In genomic region chr7:49601191-49601975, GRCm38 (mm10) we compare ENCODE assay signal across 8 mouse cellular contexts. TPM values are rescaled to one million over a fixed set of nuclear protein-coding genes. Genes with fewer than 3 reads are reported as not detected.
DNase-seq lines count a peak whose midpoint lies in the region; ATAC-seq lines count a peak whose summit lies in the region.

No protein-coding gene starts in this region.

- peak; percentile 75 for ATAC-seq in forebrain, embryonic 16.5 days

- H3K9ac ChIP-seq in forebrain, embryonic 16.5 days (replicated peaks; ENCODE audit: low read depth, low read length), result no peak overlapping the region

- no peaks in the 10 kb centered on the region for H3K4me1 ChIP-seq in forebrain, embryonic 16.5 days (replicated peaks; ENCODE audit: control insufficient read depth, insufficient read depth, low read length)
- no peaks in the 10 kb centered on the region for H3K4me1 ChIP-seq in midbrain, embryonic 10.5 days

- no peaks in the 10 kb centered on the region for H3K9me3 ChIP-seq in forebrain, embryonic 16.5 days (ENCODE audit: control insufficient read depth, low read length)
- H3K9me3 ChIP-seq in midbrain, embryonic 10.5 days (replicated peaks), result no peaks in the 10 kb centered on the region

- no peak overlapping the region for H3K4me2 ChIP-seq in forebrain, embryonic 16.5 days (ENCODE audit: low read length)

- peaks cover 2% of the 10 kb centered on the region; the same call in 1 of the 2 replicates for H3K36me3 ChIP-seq in forebrain, embryonic 16.5 days (ENCODE audit: control insufficient read depth, insufficient read depth)
- peaks cover 54% of the 10 kb centered on the region for H3K36me3 ChIP-seq in midbrain, embryonic 10.5 days

- no peak overlapping the region for H3K4me3 ChIP-seq in forebrain, embryonic 16.5 days (replicated peaks; ENCODE audit: low read length)
- H3K4me3 ChIP-seq in midbrain, embryonic 10.5 days, result no peak overlapping the region

- no peaks in the 10 kb centered on the region for H3K27me3 ChIP-seq in forebrain, embryonic 16.5 days (replicated peaks; ENCODE audit: control insufficient read depth, insufficient read depth, low read length)
- no peaks in the 10 kb centered on the region for H3K27me3 ChIP-seq in midbrain, embryonic 10.5 days (ENCODE audit: low read depth, poor library complexity, severe bottlenecking)

- 50% methylated on average over 13 of the region's 13 CpGs for WGBS in forebrain, embryonic 16.5 days
- 64% methylated on average over 13 of the region's 13 CpGs for WGBS in midbrain, embryonic 10.5 days

- no peak overlapping the region for H3K27ac ChIP-seq in forebrain, embryonic 16.5 days (ENCODE audit: low read length)
- H3K27ac ChIP-seq in midbrain, embryonic 10.5 days (replicated peaks), result no peak overlapping the region

- DNase-seq in R1 (ENCODE audit: low read depth, low spot score) (peak; percentile 78), MN1 (ENCODE audit: low spot score) (no peak)
- peak; percentile 51 for DNase-seq in cerebellum, adult 11 months
- DNase-seq in hindlimb bud, embryonic 11.5 days (ENCODE audit: extremely low spot score, low read depth, low spot score), result peak; percentile 50
- peak; percentile 55 to 91 for DNase-seq in left cerebral cortex, adult 9 months (ENCODE audit: low spot score in 2 of 2)
- peak; percentile 74 for DNase-seq in midbrain, embryonic 10.5 days (ENCODE audit: low spot score)
- DNase-seq in skeletal muscle tissue, adult 2 months (ENCODE audit: low read depth, low spot score), result peak; percentile 37

RNA-seq across cellular contexts. Expression of gene Dbx1, which starts 35.3 kb away (rescaled TPM):
- 0.54 and 0.83 TPM in 2 replicates for polyA plus RNA-seq in forebrain, embryonic 16.5 days (2015; fragmentation: Nextera tagmentation; extraction: Ambion mirVana)
- polyA plus RNA-seq in midbrain, embryonic 10.5 days (2016; fragmentation: Nextera tagmentation; extraction: Ambion mirVana), result 168 and 188 TPM in 2 replicates

Comparison
In these comparisons a context has a peak if more than half of its experiments do, and no peak if none do; other contexts are left out.
1. RNA of gene Dbx1, which starts 35.3 kb away (polyA plus RNA-seq): 168 to 188 TPM in midbrain, embryonic 10.5 days; 0.54 to 0.83 TPM in forebrain, embryonic 16.5 days; every median in the first group is over 10 times any median in the second.